Mouse (Mus musculus) testis, adult 2 months (tissue): ENCODE measurements around the gene Extl1.

Source experiments
- CTCF ChIP-seq: fragments of 200-500 bp; IDR thresholded peaks from 2 replicates; pipeline ENCODE4 v1.5.1; 2012; ENCODE audit warnings: low read depth, mild to moderate bottlenecking, inconsistent platforms, low read length, moderate library complexity; ENCODE audit not compliant: control insufficient read depth, insufficient read depth, insufficient replicate concordance
- POLR2A ChIP-seq: fragments of 200-500 bp; IDR thresholded peaks from 2 replicates; pipeline ENCODE4 v1.6.1; 2012; ENCODE audit warnings: low read depth, mild to moderate bottlenecking, inconsistent platforms, low read length, moderate library complexity; ENCODE audit not compliant: control insufficient read depth

GRCm38 (mm10) chr4:134344620-134345019 is 39.0 kb downstream of the Extl1 start:
- TF ChIP-seq CTCF (no peak; the same call in 1 of the 2 replicates), POLR2A (no peak)
